Mouse (Mus musculus) ES-Bruce4 (cell line): ENCODE measurements around the gene Fyn. TPM values are rescaled to one million over a fixed set of nuclear protein-coding genes. Genes with fewer than 3 reads are reported as not detected.
A peak's percentile ranks its signal among the peaks of the same experiment; 100 is the strongest.

ENCODE experiments used
- H3K27ac ChIP-seq: 2 replicates; pipeline ENCODE4 v1.5.1; 2012; ENCODE audit warnings: low read length, inconsistent platforms; ENCODE audit not compliant: insufficient read depth
- H3K27me3 ChIP-seq: 2 replicates; pipeline ENCODE4 v1.6.1; 2012; ENCODE audit warnings: mild to moderate bottlenecking, low read length, inconsistent platforms; ENCODE audit not compliant: control insufficient read depth, poor library complexity, insufficient read depth, severe bottlenecking
- H3K36me3 ChIP-seq: 2 replicates; pipeline ENCODE4 v1.6.1; 2012; ENCODE audit warnings: inconsistent platforms, mild to moderate bottlenecking, low read length, moderate library complexity; ENCODE audit not compliant: control insufficient read depth, poor library complexity, insufficient read depth, severe bottlenecking
- H3K4me1 ChIP-seq: one replicate; pipeline ENCODE4 v1.8.1; 2011; ENCODE audit warnings: low read length; ENCODE audit not compliant: control insufficient read depth, insufficient read depth
- H3K4me3 ChIP-seq: 2 replicates; pipeline ENCODE4 v1.5.1; 2011; ENCODE audit warnings: low read depth, mild to moderate bottlenecking, low read length
- H3K9ac ChIP-seq: 2 replicates; pipeline ENCODE4 v1.6.1; 2012; ENCODE audit warnings: low read depth, mild to moderate bottlenecking, inconsistent platforms; ENCODE audit not compliant: poor library complexity, severe bottlenecking
- H3K9me3 ChIP-seq: replicated peaks from 2 replicates; pipeline ENCODE4 v1.6.1; 2012; ENCODE audit warnings: mild to moderate bottlenecking, low read length, inconsistent platforms; ENCODE audit not compliant: control insufficient read depth, poor library complexity, insufficient read depth, severe bottlenecking
- CTCF ChIP-seq: IDR thresholded peaks from one replicate; pipeline ENCODE4 v1.8.1; 2011; ENCODE audit warnings: low read depth, low read length
- EP300 ChIP-seq: IDR thresholded peaks from 2 replicates; pipeline ENCODE4 v1.6.1; 2011; ENCODE audit warnings: low read depth, low read length; ENCODE audit not compliant: insufficient read depth
- POLR2A ChIP-seq: IDR thresholded peaks from one replicate; pipeline ENCODE4 v1.8.1; 2011; ENCODE audit warnings: low read length; ENCODE audit not compliant: insufficient read depth
- polyA plus RNA-seq: library from polyadenylated mRNA; stranded (reverse); fragments of >200 nt; gene quantifications from 2 replicates; pipeline ENCODE4 v1.2.4, GENCODE M21; 2011; ENCODE audit warnings: low read depth; ENCODE audit not compliant: missing spikeins, insufficient read depth, insufficient read length

Gene Fyn
- polyA plus RNA-seq, 1 experiment: 19.1 TPM

DNA sequence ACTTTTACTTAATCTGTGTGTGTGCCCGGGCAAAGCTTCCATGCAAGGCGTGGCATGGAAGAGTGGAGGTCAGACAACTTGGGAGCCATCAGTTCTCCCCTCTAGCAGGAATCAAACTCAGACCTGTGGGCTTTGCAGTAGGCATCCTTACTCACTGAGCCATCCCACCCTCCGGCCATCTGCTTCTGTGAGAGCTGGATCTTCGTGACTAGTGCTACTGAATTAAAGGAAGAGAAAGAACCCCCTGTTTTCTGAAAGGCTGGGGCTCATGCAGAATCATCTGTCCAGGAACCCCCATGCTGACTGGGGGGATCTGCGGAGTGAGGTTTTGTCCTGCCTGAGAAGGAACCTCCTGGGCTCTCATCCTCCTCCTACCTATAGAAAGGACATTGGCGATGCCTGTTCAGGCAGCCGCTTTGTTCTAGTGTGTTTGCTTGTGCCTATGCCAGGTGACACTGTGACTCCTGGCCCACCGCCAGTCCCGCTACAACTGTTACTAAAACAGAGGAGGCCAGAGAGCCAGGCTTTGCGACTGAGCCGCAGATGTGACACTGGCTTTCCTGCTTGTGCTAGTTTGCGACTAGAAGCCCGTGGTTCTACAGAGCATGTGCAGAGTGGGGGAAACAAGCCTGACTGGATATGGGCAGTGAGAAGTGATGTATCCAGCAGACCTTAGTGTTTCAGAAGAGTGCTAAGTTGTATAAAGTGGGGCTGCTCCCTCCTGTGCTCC is 133.5 kb downstream of the Fyn start:
- H3K36me3 ChIP-seq: no peaks in the 10 kb centered on the region
- TF ChIP-seq POLR2A (no peak), CTCF (no peak)
- H3K27me3 ChIP-seq: no peaks in the 10 kb centered on the region
- H3K27ac ChIP-seq: no peak overlapping the region
- H3K4me3 ChIP-seq: peak overlapping the region; percentile 22; the same call in 1 of the 2 replicates
- no peak overlapping the region for H3K9ac ChIP-seq
- no peaks in the 10 kb centered on the region for H3K9me3 ChIP-seq
- H3K4me1 ChIP-seq: peaks cover 2% of the 10 kb centered on the region

- Histone ChIP-seq H3K4me3 (no peak overlapping the region), H3K4me1 (peaks cover 2% of the 10 kb centered on the region)
- TF ChIP-seq CTCF (no peak), POLR2A (no peak), EP300 (peak; percentile 78; the same call in 1 of the 2 replicates)
Measured at GRCm38 (mm10) chr10:39503331-39503730, 134.7 kb downstream of the Fyn start.

DNA sequence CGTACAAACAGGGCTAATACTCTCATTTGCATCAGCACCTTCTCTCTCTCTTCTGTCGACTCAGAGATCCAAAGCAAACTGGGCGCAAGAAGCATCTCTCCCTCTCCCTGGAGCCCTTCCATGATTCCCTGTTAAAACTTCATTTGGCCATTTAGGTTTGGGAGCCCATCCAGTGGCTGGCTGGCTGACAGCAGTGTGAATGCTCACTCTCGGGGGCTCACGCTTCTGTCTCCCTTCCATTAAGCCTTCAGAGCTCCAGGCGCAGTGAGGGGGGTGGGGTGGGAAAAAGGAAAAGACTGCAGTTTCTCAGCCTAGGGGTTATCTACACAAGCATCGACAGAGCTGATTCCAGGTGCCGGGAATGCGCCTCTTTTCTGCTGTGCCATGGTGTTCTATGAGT is 136.4 kb downstream of the Fyn start:
- no peaks in the 10 kb centered on the region for H3K9me3 ChIP-seq
- H3K27ac ChIP-seq: no peak overlapping the region
- no peaks in the 10 kb centered on the region for H3K36me3 ChIP-seq
- H3K27me3 ChIP-seq: no peaks in the 10 kb centered on the region
- H3K4me1 ChIP-seq: peaks cover 2% of the 10 kb centered on the region
- no peak for TF ChIP-seq POLR2A
- TF ChIP-seq CTCF: no peak
- TF ChIP-seq EP300: no peak
- no peak overlapping the region for H3K9ac ChIP-seq
- H3K4me3 ChIP-seq: no peak overlapping the region

More at GRCm38 (mm10) chr10:39503331-39503730, 134.7 kb downstream of the Fyn start:
- Histone ChIP-seq H3K9ac (no peak overlapping the region), H3K27ac (no peak overlapping the region), H3K36me3 (no peaks in the 10 kb centered on the region), H3K27me3 (no peaks in the 10 kb centered on the region), H3K9me3 (no peaks in the 10 kb centered on the region)

DNA sequence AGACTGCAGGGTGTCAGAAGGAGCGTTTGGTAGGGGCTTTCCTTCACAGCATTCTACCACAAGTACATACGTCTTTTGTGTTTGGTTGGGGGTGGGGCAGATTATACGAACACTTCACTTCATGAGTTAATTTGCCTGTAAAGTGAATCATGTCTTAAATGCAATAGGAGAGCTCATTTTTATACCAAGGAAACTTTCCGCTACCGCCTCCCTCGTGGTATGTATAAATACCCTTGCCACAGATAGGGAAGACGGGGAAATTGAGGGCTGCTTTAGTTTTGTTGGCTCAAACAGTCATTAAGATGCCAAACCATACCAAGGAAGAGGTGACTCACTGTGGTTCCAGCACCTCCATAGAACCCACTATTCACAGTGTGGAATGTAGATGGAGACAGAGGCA is 137.0 kb downstream of the Fyn start:
- H3K27me3 ChIP-seq: no peaks in the 10 kb centered on the region
- H3K9me3 ChIP-seq: no peaks in the 10 kb centered on the region
- no peak overlapping the region for H3K27ac ChIP-seq
- no peak for TF ChIP-seq CTCF
- no peak for TF ChIP-seq EP300
- TF ChIP-seq POLR2A: no peak
- no peak overlapping the region for H3K9ac ChIP-seq
- H3K36me3 ChIP-seq: no peaks in the 10 kb centered on the region
- H3K4me3 ChIP-seq: no peak overlapping the region
- peaks cover 2% of the 10 kb centered on the region for H3K4me1 ChIP-seq

- no peaks in the 10 kb centered on the region for H3K27me3 ChIP-seq
Measured at GRCm38 (mm10) chr10:39506353-39506752, 137.7 kb downstream of the Fyn start.

GRCm38 (mm10) chr10:39506831-39507230 is 138.2 kb downstream of the Fyn start:
- TF ChIP-seq POLR2A: no peak
- no peak for TF ChIP-seq CTCF
- TF ChIP-seq EP300: no peak
- Histone ChIP-seq H3K4me1 (peaks cover 2% of the 10 kb centered on the region), H3K4me3 (no peak overlapping the region), H3K36me3 (no peaks in the 10 kb centered on the region), H3K27ac (no peak overlapping the region), H3K9ac (no peak overlapping the region), H3K27me3 (no peaks in the 10 kb centered on the region), H3K9me3 (no peaks in the 10 kb centered on the region)

More at GRCm38 (mm10) chr10:39506353-39506752, 137.7 kb downstream of the Fyn start:
- no peak for TF ChIP-seq POLR2A
- no peak for TF ChIP-seq CTCF
- no peak for TF ChIP-seq EP300
- no peaks in the 10 kb centered on the region for H3K9me3 ChIP-seq
- no peak overlapping the region for H3K9ac ChIP-seq
- H3K4me1 ChIP-seq: peaks cover 2% of the 10 kb centered on the region
- H3K4me3 ChIP-seq: no peak overlapping the region
- H3K27ac ChIP-seq: no peak overlapping the region
- no peaks in the 10 kb centered on the region for H3K36me3 ChIP-seq
